Mouse (Mus musculus): ENCODE results near the gene Habp4. TPM values are rescaled to one million over a fixed set of nuclear protein-coding genes. Genes with fewer than 3 reads are reported as not detected.
A peak's percentile ranks its signal among the peaks of the same experiment; 100 is the strongest.

Gene Habp4
- 100 to 1,000 TPM; 216 to 221 TPM for total RNA-seq (2021)
- long read RNA-seq, experiment 1, full-length matches to known transcripts: 685 of 720 reads
- long read RNA-seq, experiment 1, partial matches to known transcripts: 10 of 720 reads
- long read RNA-seq, experiment 1, other reads (novel, unspliced or antisense): 25 of 720 reads
- long read RNA-seq, experiment 2, full-length matches to known transcripts: 538 of 571 reads
- long read RNA-seq, experiment 2, partial matches to known transcripts: 10 of 571 reads
- long read RNA-seq, experiment 2, other reads (novel, unspliced or antisense): 23 of 571 reads

DNA sequence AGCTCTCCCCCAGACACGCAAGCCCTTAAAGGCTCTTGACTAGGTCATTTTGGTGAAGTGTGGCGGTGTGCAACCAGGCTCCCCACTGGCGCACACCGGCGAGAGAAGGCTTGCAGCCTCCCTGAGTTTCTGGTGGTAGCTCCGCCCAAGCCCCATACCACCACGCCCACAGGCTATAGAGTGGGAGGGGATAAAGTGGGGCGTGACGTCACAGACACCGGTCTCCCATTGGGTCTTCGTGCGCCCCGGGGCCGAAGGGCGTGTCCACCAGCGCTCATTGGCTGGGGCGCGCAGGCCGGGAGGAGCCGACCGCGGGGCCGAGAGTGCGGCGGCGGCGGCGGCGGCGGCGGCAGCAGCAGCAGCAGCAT, at the start of gene Habp4:
Gene Habp4 (plus strand): TSS at position 277 of the 368 bp plus-strand sequence.
- DNase-seq (ENCODE audit: low spot score in 2 of 2): peak; percentile 98 to 99

DNA sequence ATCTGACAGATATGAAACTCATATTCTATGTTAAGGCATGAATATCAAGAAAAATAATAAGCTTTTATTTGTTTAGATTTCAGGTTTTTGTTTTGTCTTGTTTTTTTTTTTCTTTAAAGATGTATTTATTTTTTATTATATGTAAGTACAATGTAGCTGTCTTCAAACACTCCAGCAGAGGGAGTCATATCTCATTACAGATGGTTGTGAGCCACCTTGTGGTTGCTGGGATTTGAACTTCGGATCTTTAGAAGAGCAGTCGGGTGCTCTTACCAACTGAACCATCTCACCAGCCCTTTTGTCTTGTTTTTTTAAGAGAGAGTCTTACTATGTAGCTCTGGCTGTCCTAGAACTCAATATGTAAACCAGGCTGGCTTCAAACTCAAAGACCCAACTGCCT, 44.2 kb upstream of the Habp4 start:
- no peak for DNase-seq (ENCODE audit: low spot score in 2 of 2)

DNA sequence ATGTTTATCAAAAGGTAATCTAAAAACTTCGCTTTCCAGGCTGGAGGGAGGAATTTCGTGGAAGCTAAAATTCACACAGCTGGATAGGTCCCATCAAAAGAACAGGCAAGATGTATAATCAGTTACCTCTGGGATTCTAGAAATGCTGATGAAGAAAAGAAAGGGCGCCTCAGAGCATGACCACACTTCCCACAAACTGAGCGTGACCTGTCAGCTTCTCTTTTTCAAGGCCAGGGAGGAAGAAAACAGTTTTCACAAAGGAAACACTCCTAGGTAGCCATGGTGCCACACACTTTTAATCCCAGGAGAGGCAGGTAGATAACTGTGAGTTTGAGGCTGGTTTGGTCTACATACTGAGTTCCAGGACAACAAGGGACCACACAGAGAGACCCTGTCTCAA, 40.9 kb upstream of the Habp4 start:
- DNase-seq (ENCODE audit: low spot score in 2 of 2): no peak

DNA sequence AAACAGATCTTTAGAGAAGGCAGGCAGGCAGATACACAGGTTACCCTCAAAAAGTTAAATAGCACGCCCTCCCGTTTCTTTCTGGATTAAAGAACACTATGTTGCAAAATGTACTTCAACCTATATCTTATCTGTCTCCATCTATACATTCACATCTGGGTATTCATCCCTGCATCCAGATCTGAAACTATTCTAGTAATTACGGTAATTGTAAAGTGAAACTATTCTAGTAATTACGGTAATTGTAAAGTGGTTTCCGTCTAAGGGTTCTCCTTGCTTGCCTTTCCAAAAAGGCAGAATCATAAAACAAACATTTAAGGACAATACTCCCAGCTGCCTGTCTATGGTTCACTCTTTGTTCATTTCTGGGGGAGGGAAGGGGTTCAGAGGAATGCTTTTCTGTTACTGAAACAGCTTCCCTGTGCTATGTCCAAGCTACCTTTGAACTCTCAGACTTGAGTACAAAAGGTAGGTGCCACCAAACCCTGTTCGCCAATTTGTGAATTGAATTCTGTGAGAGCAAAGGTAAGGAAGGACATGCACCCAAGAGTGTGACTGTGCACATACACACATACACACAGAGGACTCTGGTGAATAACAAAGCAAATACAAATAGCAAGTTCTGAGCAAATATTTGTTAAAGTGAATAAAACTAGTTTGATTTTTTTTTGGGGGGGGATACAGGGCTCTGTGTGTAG, 38.0 kb upstream of the Habp4 start:
- no peak for DNase-seq (ENCODE audit: low spot score in 2 of 2)

DNA sequence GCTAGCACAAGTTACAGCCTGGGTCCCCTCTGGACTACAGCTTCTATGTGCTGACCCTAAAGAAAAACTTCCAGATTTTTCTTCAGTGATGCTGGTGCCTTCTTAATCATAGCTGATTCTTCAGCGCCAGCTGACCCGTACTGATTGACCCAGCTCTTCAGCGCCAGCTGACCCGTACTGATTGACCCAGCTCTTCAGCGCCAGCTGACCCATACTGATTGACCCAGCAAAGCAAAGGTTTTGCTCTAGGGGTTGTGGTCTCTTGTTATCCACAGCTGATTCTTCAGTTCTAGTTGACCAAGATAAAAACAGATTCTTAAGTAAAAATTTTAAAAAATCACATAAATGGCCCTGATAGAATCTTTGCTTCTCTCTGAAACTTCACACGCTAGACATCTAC, 36.7 kb upstream of the Habp4 start:
- no peak for DNase-seq (ENCODE audit: low spot score in 2 of 2)

DNA sequence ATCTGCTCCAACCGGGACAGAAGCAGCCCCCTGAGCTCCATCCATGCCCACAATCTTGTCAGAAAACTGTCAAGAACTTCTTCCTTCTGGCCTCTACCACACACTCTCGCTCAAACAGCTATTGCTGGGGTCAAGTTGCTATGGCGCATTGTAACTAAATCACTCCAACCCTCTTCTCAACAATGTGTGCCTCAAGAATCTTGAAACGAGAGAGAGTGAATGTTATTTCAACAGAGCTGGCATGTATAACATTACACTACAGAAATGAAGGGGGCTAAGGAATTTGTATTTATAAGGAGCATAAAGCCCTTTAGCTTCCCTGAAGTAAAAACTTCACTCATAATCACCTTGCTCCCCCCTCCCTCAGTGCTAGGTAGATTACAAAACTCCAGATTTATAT, 35.3 kb upstream of the Habp4 start:
- DNase-seq (ENCODE audit: low spot score in 2 of 2): no peak

DNA sequence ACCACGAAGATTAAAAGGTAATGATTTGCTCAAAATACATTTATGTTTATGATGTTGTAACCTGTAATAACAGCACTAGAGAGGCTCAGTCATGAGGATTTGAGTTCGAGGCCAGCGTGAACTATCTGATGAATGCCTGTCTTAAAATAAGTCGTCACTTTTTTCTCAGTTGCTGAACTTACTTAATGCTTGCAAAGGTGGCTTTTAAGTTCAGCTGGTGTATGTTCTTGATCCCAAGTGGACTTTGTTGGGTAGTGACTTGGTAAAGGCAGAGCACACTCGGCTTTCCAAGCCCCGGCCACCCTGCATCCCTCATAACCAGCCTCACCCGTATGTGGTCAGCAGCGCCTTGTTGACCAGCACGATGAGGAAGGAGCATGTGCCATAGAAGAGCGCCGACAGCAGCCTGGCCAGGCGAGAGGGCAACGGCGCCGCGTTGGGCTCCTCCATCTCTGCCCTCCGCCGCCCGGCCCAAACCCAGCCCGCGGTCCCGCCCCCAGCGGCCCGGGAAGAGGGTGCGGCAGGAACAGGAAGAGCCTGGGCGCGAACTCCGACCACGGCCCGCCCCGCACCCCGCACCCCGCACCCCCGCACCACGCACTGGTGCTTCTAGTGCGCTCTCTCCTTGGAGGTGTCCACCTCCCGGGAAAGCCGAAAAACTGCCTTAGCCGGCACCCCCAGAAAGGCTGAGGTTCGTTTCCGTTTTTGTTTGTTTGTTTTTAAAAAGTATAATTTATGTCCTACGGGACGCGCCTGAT, 32.6 kb upstream of the Habp4 start, which contains the start of gene Slc35d2:
Gene Slc35d2 (minus strand): TSS at position 511 of the 758 bp plus-strand sequence.
- DNase-seq (ENCODE audit: low spot score in 2 of 2): peak; percentile 2 to 6

DNA sequence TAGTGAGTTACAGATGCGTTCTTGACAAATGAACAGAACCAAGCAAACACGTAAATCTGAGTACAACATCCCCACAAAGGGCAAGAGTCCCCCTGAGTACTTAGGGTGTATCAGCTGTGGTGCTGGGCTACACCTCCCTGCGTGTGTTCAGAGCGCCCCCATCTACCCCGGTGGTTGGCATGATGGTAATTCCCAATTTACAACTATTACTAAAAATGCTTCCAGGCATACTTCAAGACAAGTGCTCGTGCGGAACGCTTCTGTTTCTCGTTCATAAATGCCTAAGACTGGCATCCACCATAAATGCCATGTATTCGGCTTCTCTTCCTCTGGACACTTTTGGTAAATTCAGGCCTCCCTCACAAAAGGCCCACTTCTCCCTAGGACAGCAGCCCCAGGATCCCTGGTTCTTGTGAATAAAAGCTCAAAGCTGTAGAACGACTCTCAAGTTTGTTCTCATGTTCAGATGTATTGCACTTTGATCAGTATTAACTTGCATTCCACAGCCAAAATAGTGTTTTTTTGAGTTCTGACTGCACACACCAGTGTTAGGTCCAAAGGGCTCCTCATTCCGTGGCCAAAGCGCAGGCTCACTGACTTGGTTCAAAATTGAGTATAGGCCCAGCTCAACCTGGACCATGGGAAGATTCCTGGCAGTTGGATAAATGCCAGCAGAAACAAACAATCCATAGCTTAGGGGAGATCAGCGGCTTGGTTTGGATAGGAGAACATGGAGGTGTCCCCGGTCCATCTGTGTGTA, 31.8 kb upstream of the Habp4 start:
- DNase-seq (ENCODE audit: low spot score in 2 of 2): peak; percentile 27 to 37

DNA sequence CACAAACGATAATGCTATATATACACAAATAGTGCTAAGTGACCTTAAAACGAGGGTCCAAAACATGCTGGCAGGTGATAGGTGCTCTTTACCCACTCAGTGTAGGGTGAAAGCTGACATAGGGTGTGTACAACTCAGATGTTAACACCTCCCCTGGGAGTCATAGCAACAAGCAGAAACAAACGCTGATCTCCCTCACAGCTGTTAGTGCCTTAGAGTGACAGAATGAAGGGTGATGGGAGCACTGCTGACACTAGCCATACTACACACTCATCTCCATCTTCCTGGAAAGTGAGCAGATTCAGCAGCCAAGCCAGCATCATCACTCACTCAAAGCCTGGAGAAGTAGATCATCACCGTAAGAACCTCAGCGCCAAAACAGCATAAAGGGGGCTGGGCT, 11.5 kb upstream of the Habp4 start:
- DNase-seq (ENCODE audit: low spot score in 2 of 2): no peak

DNA sequence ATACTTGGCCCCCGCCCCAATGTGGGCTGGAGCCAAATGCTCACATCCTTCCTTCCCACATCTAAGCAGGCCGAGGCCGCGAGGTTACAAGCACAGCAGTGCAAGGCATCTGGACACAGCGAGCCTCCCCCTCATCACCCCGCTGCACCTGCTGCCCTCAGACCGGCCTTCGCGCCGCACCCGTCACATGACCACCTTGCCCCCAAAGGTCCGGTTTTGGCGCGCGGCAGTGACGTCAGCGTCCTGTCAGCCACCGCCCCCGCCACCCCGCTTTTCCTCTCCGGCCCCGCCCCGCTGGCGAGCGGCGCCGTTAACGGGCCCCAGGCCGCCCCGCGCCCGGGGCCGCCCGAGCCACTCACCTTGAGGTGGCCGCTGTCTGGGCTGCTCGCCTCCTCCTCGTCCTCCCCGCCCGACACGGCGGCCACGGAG, 9.4 kb upstream of the Habp4 start:
- peak; percentile 80 to 81 for DNase-seq (ENCODE audit: low spot score in 2 of 2)

DNA sequence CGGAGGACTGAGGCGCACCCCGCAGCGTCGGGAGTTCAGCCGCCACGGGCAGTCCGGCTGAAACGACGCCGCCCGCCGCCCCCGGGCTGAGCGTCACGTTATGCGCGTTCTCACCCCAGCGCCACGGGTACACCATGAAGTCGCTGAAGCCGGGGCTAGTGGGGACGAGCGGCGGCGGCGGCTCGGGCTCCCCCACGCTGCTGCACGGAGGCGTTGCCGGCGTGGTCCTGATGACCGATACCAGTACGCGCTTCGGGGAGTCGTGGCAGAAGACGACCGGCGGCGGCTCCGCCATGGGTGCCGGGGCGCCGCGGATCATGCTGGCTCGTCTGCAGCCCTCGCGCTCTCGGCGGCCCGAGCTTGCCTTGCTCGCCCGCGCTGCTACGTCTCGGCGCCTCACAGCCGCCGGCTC, 8.9 kb upstream of the Habp4 start:
- peak in 1 of 2 experiments; percentile 35 for DNase-seq (ENCODE audit: low spot score in 2 of 2)

DNA sequence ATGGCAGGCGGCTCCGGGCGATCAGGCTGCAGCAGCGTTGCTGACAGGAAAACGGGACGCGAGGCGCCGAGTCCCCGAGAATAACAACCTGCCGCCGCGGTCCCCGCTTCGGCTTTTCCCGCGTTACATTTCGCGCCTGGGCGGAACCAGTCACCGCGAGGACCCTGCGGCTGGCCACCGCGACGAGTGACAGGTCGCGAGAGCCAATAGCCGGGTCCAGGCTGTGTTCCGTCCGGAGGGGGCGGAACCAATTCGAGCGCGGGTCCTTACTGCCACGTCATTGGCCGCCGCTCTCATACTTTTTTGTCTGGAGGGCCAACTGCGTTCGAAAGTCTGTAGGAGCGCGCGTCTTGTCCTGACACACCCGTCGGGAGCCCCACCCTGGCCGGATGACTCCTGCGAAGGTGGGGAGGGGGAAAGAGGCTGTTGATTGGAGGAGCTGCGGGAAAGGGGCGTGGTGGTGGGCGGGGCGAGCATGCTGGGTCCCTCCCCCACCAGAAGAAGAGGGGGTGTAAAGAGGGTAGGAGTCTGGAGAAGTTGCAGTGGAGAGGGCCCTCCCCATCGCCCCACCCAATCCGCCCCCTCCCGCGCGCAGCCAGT, 8.4 kb upstream of the Habp4 start, which contains the start of gene Zfp367:
Gene Zfp367 (minus strand): TSS at position 120 of the 600 bp plus-strand sequence.
- DNase-seq (ENCODE audit: low spot score in 2 of 2): peak; percentile 95 to 97

DNA sequence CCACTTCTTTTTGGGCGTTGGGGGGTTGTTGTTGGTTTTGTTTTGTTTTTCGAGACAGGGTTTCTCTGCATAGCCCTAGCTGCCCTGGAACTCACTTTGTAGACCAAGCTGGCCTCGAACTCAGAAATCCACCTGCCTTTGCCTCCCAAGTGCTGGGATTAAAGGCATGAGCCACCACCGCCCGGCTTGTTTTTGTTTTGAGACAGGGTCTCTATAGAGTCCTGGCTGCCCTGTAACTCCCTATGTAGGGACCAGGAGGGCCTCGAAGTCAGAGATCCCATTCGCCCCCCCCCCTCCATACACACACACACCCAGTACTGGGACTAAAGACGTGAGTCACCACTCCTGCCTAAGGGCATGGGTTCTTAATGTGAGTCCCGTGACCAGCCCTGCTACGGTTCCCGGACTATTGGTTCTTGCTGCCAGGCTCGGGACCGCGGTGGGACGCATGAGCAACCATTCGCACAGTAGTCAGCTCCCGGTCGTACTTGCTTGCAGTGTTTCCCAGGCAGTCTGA, 7.8 kb upstream of the Habp4 start:
- DNase-seq (ENCODE audit: low spot score in 2 of 2): no peak

DNA sequence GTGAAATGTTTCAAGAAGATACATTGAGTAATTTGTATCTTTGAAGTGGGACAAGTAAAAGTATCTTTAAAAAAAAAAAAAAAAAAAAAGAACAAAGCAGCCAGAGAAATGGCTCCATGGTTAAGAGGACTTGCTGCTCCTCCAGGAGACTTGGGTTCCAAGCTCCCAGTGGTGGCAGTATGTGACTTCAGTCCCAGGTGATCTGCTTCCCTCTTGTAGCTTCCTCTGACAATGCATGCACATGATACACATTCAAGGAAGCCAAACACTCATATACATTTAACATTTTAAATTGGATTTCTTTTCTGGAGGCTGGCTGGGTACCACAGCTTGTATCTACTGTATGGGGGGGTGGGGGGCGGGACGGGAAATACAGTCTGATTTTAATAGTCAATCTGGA, 7.0 kb upstream of the Habp4 start:
- no peak for DNase-seq (ENCODE audit: low spot score in 2 of 2)

DNA sequence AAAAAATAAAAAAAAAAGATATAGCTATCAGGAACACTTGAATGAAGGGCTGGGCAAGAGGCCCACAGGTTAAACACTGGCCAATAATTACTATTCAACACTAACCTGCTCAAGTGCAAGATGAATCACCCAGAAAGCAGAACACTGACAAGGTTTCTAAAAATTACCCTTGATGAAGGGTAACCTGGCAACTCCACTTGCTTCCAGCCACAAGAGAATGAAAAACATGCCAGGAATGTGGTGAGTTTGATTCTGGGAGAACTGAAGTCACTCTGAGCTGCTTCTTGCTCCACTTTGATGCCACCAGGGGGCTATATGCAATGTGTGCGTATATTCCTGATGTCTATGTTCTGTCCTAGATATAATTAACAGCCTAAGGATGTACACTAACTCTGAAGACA, 6.5 kb upstream of the Habp4 start:
- DNase-seq (ENCODE audit: low spot score in 2 of 2): no peak

DNA sequence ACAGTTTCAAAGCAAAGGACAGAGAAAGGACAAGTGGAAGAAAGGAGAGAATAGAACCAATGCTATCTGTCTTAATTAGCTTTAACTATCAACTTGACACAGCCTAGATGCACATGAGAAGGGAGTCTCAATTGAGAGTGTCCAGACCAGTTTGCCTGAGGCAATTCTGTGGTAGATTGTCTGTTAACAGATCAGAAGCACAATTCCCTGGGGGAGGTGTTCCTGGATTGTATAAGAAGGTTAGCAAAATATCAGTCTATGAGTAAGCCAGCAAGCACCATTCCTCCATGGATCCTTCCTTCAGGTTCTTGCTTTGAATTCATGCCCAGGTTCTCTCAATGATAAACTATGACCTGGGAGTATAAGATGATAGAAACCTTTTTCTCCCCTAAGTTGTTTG, 4.7 kb upstream of the Habp4 start:
- no peak for DNase-seq (ENCODE audit: low spot score in 2 of 2)

DNA sequence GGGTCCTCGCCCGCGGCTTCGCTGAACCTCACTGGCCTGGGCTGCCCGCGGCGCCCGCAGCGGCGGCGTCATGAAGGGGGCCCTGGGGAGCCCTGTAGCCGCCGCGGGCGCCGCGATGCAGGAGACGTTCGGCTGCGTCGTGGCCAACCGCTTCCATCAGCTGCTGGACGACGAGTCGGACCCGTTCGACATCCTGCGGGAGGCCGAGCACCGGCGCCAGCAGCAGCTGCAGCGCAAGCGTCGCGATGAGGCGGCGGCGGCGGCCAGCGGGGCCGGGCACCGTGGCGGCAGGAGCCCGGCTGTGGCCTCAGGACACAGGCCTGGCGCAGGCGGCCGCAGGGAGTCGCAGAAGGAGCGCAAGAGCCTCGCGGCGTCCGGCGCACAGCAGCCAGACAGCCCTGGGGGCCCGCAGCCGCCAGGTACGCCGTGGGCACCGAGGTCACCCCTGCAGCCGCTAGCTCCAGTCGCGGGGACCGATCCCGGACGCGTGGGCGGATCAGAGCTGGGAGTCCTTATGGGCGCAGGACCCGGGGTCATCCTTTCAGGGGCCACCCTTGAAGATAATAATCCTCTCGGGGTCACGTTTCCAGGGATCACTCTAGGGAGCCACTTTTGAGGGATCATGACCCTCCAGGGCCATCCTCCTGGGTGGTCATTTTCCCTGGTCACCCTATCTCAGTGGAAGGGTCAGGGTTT, 440 bp downstream of the Habp4 start:
- DNase-seq (ENCODE audit: low spot score in 2 of 2): peak; percentile 47 to 51

DNA sequence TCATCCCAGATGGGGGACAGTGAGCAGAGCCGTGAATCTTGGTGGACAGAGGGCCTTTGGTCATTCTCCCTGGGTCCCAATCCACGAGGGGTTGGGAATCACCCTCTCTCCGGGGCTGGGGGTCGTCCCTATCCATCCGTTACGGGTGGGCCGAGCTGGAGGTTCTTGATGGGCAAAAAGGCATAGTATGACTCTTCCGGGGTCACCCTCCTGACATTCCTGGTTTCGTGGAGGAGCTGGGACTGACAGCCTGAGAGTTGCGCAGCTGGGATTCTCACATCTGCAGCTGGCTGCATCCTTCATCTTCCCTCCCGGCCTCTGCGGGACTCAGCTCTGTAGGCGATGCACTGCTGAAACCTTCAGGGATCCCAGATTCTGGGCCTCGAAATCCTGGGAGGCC, 1.0 kb downstream of the Habp4 start:
- no peak for DNase-seq (ENCODE audit: low spot score in 2 of 2)

DNA sequence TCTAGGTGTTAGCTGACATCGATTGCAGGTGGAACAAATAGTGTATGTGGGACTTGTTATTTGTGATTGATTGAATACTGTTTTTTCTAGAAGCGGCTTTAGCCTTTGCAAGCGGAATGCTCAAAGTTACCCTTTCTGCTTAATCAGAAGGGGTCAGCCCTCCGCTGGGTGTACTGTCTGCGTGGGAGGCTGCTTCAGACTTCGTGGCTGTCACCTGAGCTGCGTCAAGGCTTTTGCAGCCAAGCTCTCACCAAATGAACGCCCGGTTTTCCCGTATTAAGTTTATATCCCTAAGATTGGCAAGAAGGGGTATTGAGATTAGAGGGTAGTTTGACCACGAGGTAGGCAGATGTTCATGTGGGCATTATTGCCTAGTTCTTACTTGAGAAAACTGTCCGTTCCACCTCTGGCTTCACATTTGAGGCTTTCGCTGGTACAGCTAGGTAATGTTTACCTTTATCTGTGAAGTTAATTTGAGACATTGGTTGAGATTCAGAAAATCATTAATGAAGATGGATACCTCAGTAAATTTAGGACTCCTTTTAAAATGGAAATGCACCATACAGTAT, 1.6 kb downstream of the Habp4 start:
- no peak for DNase-seq (ENCODE audit: low spot score in 2 of 2)

DNA sequence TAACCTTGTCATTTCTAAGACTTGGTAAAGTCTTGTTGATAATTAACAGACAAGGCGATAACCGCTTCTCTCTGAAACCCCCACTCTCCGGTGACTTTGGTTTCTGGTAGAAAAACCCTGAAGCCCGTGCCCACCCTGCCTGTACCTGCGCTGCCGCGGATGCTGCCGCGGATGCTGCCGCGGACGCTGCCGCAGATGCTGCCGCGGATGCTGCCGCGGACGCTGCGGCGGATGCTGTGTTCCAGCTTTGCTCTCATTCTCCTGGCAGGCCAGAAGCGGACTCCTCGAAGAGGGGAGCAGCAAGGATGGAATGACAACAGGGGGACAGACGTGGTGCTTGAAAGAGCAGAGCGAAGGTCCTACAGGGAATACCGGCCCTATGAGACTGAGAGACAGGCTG, 8.1 kb downstream of the Habp4 start:
- no peak for DNase-seq (ENCODE audit: low spot score in 2 of 2)

All from left cerebral cortex, adult 18-20 months (tissue).